Mouse (Mus musculus) right cerebral cortex, postnatal 10 days (tissue): ENCODE results near the gene Myo5a.

ENCODE experiments used
- DNase-seq, 2 experiments: peaks; one replicate each; pipeline ENCODE4 v3.0.0; 2021; ENCODE audit warnings: low spot score in 2 of 2

Myo5a gene

DNA sequence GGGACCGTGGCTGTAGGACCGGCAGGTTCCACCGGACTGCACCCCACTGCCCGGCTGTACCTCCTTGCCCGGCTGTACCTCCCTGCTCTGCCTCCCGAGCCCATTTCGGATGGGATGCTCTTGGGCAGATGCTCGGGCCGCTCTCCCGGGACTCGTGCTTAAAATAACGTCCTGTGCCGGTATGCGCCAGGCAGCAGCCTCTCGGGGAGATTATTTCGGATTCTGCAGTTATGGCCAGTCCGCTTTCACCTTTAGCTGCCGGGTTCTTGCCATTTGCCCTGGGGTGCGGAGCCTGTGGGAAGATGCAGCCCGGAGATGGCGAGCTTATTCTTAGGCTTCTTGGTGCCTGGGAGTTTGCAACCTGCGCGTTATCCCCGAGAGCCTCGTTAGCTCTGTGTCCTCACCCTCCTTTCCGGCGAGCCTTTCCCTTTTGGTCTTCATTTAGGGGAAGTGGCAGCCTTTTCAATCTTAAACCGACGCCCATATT lies 934 bp downstream of the Myo5a start:
- DNase-seq, result peak; percentile 50 to 55

DNA sequence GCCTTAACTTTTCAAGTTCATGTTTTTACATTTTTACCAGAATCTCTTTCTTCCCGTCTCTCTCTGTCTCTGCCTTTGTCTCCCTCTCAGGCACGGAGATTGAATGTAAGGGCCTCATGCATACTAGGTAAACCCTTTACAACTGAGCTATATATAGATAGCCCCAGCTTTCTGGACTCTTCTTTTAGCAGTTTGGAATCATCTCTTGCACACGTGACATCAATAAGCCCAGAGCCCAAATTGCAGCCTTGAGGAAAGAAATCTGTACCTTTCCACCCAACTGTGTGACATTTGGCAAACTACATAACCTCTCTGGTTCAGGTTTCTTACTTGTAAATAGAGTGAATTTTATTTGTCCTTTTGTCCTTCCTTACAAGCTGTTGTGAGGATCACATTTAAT lies 1.5 kb downstream of the Myo5a start:
- no peak for DNase-seq

DNA sequence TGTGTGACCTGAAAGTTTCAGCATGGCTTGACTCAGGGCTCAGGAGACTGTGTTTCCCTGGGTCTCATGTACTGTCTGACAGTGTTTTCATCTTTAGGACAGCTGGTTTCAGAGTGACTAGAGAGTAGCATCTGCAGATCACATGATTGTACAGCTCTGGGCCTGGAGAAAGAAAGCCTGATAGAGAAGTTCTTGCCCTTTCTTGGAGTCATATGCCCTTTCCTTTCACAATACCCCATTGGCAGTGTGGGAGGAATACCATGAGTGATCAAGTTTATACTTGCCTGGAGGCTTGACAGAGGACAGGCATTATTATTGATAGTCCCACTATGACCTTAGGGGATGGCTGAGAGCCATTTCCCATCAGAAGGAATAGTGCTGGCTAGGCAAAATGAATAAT lies 6.4 kb downstream of the Myo5a start:
- DNase-seq, result no peak

DNA sequence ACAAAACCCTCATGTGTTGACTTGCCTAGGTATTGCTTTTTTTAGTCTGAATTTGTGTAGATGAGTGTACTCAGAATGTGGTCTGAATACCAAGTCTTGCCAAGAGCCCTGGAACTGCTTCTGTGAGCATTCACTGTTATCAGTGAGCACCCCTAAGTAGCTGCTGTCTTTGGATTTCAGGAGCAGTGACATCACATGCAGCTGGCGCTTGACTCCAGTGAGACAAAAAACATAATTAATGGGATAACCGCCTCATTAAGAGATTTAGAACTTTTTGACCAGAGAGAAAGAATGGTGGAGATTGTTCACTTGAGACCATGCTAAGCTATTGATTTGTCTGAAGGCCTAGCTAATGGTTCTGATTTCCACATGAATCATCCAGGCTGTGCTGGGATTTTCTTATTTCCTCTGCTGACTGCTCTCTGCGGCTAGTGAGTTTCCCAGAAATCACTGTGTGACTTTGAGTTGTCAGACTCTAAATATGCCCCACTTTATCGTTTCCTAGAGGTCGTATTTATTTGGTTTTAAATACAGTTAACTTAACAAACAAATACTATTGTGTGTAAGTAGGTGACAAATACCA lies 14.5 kb downstream of the Myo5a start:
- peak in 1 of 2 experiments; percentile 60 for DNase-seq

DNA sequence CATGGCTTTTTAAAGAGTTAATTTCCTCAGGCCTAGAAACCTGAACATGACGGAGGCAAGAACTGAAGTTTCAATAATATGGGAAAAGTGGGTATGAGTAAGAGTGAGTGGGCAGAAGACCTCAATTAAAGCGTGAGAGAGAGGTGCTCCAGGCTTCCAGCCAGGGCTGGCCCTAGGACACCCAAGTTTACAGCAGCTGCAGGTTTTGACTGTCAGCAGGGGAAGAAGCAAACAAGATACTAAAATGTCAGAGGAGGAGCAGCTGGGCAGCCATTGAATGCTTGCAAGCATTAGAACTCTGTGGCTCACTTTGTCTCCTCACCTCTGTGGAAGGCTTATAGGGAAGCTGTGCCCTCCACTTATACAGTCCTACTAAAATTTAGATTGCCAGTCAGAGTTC lies 17.0 kb downstream of the Myo5a start:
- no peak for DNase-seq

DNA sequence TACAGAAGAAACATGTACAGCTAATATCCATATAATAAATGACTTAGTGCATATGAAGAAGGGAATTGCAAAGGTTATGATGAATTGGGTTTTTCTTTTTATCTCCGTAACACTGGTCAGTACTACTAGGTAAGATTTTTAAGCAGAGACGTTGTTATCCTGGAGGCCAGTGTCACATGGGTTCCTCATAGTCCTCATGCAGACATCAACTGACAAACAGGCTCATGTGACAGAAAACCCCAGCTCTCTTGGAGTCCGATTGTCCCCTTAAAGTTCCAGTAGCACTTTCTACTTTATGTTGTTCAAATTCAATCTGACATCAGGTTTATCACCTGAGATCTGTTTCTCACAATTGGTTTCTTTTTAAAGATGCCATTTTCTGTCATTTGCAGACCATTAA lies 18.5 kb downstream of the Myo5a start:
- no peak for DNase-seq

DNA sequence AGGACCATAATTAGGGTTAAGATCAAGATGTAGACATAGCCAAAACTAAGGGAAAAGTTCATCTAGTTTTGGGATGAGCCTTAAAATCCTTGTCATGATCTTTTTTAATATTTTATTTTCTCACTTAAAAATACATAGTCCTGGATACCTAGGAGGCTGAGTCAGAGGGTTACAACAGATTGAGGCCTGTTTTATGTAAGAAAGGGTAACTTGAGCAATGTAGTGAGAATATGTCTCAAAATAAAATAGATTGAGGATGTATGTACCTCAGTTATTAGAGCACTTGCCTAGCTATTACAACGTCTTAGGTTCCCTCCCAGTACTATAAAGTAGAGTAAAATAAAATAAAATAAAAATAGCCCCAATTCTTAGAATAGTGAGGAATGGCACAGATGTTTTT lies 21.3 kb downstream of the Myo5a start:
- DNase-seq, result no peak

DNA sequence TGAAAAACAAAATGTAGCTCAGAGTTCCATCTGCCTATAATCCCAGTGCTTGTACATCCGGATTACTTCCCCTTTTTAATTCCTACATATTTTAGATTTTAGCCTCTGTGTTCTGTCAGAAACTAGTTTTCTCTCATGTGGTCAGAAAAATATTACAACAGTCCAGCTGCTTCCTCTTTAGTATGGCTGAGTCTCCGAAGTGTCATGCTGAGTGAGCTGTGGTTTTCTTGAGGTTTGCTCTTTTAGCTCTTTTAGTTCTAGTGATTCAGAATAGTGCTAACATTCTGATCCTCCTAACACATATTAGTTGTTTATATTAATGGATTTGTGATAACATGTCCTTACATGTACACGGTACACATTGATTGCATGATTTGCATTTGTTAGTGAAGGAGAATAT lies 23.9 kb downstream of the Myo5a start:
- no peak for DNase-seq

DNA sequence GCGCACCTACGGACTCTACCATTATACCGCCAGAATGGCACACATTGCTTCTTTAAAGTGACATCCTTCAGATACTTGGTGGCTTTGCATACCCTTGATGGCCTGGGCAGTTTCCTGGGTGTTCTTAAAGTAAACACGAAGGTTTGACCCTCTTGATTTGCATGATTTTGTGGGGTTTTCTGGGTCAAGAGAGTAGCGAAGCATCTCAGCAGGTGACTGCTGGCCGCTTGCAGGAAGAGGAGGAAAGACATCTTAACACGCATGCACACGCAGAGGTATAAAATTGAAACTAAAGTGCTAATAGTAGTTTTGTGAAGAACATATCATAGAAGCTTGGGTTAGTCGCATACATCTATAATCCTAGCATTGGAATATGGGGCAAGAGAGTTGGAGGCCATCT lies 28.1 kb downstream of the Myo5a start:
- DNase-seq, result no peak

DNA sequence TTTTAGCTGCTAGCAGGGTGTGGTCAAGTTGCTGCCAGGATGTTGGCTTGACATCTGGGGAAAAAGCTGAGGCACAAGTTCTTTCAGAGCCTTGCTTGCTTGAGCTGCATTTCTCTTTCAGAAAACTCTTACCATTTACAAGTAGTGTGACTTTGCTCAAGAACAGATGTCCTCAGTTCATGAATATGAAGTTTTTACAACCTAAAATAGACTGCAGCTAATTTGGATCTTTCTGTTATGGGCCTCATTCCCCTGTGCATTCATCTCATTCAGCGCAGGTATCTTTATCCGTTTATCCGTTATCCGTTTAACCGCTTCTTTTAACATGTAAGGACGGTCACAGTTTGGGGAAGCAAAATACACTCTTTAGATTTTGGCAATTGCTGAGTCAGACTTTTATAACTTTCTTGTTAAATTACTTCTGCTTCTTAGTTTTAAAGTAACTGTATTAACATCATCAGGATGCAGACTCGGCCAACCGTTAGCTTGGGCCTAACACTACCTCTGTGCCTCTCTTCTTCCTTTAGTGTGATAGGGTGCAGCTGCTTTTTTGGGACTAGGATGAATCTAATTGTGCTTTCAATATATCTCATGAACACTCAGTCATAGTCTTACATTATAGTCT lies 29.5 kb downstream of the Myo5a start:
- no peak for DNase-seq

DNA sequence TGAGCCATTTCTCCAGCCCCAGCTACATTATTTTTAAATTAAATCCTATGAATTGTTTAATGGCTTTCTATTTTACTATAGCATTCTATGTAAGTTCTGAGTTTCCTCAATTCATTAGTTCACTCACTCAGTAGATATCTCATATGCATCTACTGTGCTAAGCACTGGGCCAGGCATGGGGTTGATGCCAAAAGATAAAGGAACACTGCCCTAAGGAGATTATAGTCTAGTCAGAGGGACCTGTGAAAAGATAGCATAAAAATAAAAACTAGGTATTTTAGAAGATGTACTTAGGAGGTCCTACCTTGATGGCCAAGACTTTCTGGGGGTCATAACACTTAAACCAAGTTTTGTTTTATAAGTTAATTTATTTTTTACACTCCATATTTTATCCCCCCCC lies 31.3 kb downstream of the Myo5a start:
- DNase-seq, result no peak

DNA sequence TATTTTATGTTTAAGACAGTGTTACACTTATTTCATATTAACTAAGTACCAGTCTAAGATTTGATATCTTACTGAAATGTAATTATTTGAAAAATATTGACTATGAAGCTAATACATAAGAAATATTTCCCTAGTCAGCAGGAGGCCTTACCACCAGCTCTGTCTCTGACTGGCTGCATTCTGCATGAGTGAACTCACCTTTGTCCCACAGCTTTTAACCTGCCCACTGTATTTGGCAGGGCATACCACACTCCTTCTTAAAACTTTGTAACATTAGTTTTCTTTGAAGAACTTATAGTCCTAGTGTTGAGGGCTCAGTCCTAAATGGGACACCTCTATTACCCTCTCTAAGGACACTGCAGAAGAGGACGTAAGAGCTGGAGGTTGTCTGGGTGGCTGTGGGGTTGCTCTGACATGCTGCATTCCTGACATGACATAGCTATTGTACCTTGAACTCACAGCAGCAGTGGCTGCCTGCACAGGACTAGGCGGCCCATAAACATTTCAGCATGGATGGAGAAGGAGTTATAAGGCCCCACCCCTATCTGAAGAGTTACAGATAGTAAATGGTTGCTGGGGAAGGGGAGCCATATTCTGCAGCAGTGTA lies 45.9 kb downstream of the Myo5a start:
- no peak for DNase-seq

DNA sequence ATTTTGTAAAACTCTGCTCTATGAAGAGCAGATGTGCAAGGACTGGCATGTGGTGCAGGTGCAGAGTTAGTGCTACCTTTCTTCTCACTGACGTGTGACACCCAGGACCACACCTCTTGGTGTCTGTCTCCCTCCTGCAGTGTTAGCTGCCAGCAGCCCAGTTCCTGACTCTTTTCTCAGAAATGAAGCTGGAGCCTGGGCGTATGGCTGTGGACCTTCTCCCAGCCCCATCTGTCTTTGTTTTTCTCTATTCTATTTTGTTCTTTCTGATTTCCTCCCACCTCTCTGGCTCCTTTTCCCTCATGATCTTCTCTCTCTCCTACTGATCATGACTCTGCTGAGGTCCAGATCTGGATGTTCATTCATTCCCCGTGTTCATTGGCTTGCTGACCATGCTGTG lies 50.3 kb downstream of the Myo5a start:
- DNase-seq, result no peak

DNA sequence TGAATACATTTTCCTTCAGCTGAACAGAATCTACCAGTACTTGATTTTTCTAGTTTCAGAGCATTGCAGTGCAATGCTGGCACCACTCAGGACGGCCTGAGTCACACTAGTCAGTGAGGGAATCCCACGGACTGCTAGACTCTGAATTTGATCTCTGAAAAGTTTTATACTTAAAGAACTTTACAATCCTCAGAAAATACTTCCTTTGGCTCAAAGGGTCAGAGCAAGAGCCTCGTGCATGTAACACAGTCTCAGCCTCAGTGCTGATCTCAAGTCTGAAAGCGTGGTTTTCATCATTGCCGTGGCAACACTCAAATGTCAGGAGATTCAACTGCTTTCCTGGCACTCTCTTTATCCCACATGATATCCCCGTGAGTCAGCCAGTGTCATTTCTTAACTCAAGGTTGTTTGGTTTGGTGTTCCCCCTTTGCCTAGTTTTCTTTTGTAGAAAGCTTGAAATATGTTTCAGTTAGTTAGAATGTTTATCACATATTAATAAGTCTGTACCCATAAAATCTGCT lies 53.4 kb downstream of the Myo5a start:
- no peak for DNase-seq

DNA sequence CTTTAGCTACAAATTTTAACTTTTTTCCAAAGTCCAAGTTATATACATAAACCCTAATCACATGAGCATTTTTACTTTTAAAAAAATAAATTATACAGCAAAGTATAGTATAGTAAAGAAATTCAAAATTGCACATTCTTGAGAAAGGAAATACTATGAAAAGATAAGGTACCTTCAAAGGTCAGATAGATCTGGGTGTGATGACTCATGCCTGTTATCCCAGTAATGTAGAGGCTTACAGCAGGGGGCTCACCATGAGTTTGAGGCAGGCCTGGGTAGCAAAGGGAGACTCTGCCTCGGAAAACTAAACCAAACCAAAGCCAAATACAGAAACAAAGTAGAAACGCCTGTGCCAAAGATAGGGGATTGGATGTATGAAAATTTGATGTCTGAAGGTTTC lies 59.7 kb downstream of the Myo5a start:
- no peak for DNase-seq

DNA sequence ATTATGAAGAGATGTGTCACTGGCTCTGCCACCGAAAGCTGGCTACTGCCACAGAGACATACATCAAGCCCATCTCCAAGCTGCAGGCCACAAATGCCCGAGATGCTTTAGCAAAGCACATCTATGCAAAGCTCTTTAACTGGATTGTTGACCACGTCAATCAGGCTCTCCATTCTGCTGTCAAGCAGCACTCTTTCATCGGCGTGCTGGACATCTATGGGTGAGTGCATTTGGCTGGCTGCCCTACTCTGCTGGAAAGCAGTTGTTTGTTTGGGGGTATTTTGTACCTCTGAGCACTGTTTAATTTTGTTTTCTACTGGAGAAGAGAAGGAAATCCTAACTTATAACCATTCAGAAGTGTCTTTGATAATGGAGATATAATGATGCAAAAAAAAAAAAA lies 76.1 kb downstream of the Myo5a start:
- no peak for DNase-seq

DNA sequence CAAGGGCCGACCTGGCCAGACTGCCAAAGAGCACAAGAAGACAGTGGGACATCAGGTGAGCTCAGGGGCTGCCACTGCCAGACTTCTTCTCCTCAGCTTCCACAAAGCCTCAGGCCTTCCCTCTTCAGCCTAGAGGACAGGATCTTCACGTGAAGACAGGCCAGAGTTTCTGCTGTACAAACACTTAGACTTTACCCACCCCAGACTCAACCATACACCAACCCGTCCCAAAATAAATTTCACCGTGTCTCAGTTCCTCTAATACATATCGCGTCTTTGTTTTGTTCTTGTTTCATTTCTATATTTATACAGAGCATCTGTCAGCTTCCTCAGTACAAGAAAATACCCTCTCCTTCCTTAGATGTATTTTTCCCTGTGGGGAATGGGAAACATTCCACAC lies 89.7 kb downstream of the Myo5a start:
- DNase-seq, result peak in 1 of 2 experiments; percentile 27

DNA sequence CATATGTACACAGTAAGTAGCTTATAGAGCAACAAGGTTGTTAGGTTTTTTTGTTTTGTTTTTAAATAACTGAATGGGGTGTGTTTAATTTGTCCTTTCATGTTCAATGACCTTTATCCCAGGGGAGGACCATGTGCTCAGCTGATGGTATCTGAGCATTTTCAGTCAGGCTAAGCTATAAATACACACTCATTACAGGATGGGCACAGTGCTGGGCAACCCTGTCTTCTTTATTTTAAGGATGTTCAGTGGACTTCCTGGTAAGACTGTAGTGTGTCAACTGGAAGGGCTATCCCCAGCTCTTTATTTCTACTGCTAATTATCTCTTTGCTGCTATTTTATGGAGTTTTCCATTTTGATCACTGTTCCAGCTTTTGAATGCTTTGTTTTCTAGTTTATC lies 92.8 kb downstream of the Myo5a start:
- DNase-seq, result no peak

DNA sequence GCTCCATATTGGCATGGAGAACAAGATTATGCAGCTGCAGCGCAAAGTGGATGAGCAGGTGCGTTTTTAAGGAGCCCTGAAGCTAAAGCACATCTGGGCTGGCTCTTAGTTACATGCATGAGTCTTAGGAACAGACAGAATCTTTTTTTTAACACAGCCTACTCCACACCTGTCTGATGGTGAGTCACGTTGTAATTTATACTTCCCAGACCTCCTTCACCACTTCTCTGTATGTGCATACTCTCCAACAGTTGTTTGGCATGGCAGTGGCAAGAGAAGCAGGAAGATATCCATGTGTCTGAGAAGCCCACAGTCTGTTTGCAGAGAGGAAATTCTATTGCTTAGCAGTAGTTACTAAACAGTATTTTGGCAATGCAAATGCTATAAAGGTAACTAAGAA lies 100.9 kb downstream of the Myo5a start:
- DNase-seq, result no peak

DNA sequence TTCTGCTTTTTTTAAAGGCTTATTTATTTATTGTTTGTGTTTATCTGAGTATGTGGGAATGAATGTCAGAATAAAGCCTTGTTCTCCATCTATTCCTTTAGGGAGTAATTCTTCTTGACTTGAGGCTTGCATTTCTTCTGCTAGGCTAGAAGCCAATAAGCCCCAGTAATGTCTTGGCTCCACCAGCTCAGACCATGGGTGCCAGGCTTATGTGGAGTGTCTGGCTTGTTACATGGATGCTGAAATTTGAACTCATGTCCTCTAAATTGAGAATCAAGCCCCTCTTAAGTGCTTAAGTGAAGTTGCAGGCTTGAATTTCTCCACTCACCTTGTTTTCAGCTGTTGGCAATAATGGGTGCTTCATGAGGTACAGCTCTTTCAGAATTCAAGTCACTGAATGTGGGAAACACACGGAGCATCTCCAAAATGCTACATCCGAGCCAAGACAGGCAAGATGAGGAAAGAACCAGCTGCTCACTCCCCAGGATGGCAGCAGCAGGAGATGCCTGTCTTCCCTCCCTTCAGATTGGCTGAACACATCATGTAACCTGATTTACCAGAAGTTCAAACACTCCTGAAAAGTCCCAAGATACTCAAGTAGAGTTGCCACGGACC lies 116.9 kb downstream of the Myo5a start:
- DNase-seq, result no peak

DNA sequence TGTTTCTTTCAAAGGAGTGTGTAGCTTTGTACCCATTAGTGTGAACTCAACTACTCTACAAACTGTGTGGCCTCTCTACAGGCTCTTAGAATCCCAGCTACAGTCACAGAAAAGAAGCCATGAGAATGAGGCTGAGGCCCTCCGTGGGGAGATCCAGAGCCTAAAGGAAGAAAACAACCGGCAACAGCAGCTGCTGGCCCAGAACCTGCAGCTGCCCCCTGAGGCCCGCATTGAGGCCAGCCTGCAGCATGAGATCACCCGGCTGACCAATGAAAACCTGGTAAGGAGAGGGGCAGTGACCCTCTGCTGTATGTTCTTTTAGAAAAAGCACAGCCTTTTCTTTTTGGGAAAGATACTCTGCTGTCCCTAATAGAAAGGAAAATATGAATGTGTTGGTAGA lies 123.0 kb downstream of the Myo5a start:
- no peak for DNase-seq

DNA sequence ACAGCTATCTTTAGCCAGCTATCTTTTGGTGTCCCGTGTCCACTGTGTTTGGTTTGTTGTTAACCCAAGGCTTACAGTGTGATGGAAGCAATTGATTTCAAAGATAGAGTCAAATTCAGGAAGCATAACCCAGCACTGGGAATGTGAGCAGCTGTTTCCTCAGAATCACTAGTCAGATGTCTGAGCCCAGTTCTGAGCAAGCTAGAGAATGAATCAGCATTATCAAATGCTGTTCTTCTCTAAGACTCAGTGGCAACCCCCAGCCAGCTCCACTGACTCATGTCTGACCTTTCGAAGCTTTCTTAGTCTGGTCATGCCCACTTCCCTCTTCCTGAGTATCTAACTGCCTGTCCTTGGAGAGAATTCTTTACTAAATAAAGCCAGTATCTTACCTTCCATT lies 125.5 kb downstream of the Myo5a start:
- DNase-seq, result no peak

DNA sequence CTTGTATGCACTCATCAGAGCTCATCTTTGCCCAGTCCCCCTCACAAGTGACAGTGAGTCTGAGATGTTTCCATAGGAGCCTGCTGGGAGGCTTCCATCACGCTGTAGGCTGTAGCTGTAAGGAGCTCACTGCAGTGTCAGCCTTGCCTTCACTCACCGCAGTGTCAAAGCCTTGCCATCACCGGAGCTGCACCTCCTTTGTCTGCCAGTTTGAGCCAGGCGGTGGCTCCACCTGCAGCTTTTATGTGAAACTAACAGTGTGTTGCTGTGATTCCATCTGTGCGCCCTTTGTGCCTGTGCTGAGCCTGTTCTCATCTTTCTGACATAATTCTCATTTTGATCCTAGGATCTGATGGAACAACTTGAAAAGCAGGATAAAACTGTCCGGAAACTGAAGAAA lies 126.5 kb downstream of the Myo5a start:
- DNase-seq, result peak in 1 of 2 experiments; percentile 58
